Mouse (Mus musculus) lung, postnatal 36 days (tissue): ENCODE results near the gene E2f6.

Experiments
- DNase-seq: peaks from one replicate; pipeline ENCODE4 v3.0.0; 2022; ENCODE audit warnings: mixed read lengths

The E2f6 gene

GRCm38 (mm10) chr12:16810525-16811431, at the start of gene E2f6:
TSS of gene E2f6 (plus strand) at chr12:16810963.
- DNase-seq: peak; percentile 80

GRCm38 (mm10) chr12:16761461-16761860, 49.3 kb upstream of the E2f6 start:
- no peak for DNase-seq

- no peak for DNase-seq
Measured at GRCm38 (mm10) chr12:16763649-16764422, 46.9 kb upstream of the E2f6 start.

GRCm38 (mm10) chr12:16764776-16765445, 45.9 kb upstream of the E2f6 start:
- no peak for DNase-seq

GRCm38 (mm10) chr12:16768251-16768650, 42.5 kb upstream of the E2f6 start:
- peak; percentile 7 for DNase-seq

GRCm38 (mm10) chr12:16768711-16769110, 42.1 kb upstream of the E2f6 start:
- DNase-seq: no peak

GRCm38 (mm10) chr12:16769601-16770165, 41.1 kb upstream of the E2f6 start:
- DNase-seq: no peak

- no peak for DNase-seq
Measured at GRCm38 (mm10) chr12:16774605-16775004, 36.2 kb upstream of the E2f6 start.

- peak; percentile 52 for DNase-seq
Measured at GRCm38 (mm10) chr12:16775351-16775750, 35.4 kb upstream of the E2f6 start.

- no peak for DNase-seq
Measured at GRCm38 (mm10) chr12:16778523-16778922, 32.2 kb upstream of the E2f6 start.

GRCm38 (mm10) chr12:16779165-16779564, 31.6 kb upstream of the E2f6 start:
- no peak for DNase-seq

- DNase-seq: no peak
Measured at GRCm38 (mm10) chr12:16780320-16780719, 30.4 kb upstream of the E2f6 start.

- no peak for DNase-seq
Measured at GRCm38 (mm10) chr12:16781034-16781746, 29.6 kb upstream of the E2f6 start.

GRCm38 (mm10) chr12:16788600-16788999, 22.2 kb upstream of the E2f6 start:
- DNase-seq: no peak

- DNase-seq: no peak
Measured at GRCm38 (mm10) chr12:16789199-16789598, 21.6 kb upstream of the E2f6 start.

- DNase-seq: no peak
Measured at GRCm38 (mm10) chr12:16789756-16790155, 21.0 kb upstream of the E2f6 start.

- DNase-seq: no peak
Measured at GRCm38 (mm10) chr12:16790456-16790855, 20.3 kb upstream of the E2f6 start.

GRCm38 (mm10) chr12:16793371-16793770, 17.4 kb upstream of the E2f6 start:
- DNase-seq: no peak

GRCm38 (mm10) chr12:16795781-16796180, 15.0 kb upstream of the E2f6 start:
- no peak for DNase-seq

GRCm38 (mm10) chr12:16798894-16799293, 11.9 kb upstream of the E2f6 start:
- DNase-seq: no peak

GRCm38 (mm10) chr12:16799928-16800258, 10.9 kb upstream of the E2f6 start:
- no peak for DNase-seq

- DNase-seq: no peak
Measured at GRCm38 (mm10) chr12:16800259-16800958, 10.4 kb upstream of the E2f6 start, which contains the start of gene Greb1. TSS of gene Greb1 (minus strand) at chr12:16800886.
